Mouse (Mus musculus): Measurements from ENCODE around the gene Mcub.

DNA sequence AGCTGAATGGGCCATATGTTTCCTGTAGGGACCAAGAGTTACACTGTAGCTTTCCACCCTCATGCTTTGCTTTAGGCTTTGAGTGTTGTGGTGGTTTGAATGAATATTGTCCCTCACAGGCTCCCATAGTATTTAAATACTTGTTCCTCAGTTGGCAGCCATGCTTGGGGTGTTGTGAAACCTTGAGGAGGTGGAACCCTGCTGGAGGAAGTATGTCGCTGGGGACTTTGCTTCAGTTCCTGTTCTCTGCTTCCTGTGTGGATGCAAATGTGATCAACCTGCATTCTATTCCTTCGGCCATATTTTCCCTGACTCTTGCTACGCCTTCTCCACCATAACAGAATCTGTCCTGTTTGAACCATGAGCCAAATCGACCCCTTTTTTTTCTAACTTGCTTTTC, 16.7 kb downstream of the Mcub start:
- TF ChIP-seq POLR2A (IDR thresholded peaks at IDR 0.05; ENCODE audit: extremely low read depth, insufficient read depth, low read length) (no peak), CTCF (IDR thresholded peaks at IDR 0.05; ENCODE audit: extremely low read depth, insufficient read depth, low read length) (no peak)

All from cortical plate, adult 2 months (tissue).